Mouse (Mus musculus): Measurements from ENCODE around the gene Pbx4.

- TF ChIP-seq EP300 (IDR thresholded peaks at IDR 0.05; ENCODE audit: insufficient read depth, low read depth, low read length) (no peak), CTCF (IDR thresholded peaks at IDR 0.05) (no peak), POLR2A (IDR thresholded peaks at IDR 0.05; ENCODE audit: insufficient read depth, low read depth, low read length) (no peak)
These were observed 27.8 kb upstream of the Pbx4 start for GRCm38 (mm10) chr8:69804537-69804936.
